Mouse (Mus musculus) liver, adult 2 months (tissue): ENCODE data around the gene Gipc2.

Experiments used
- CTCF ChIP-seq: fragments of 200-500 bp; IDR thresholded peaks from 2 replicates; pipeline ENCODE4 v1.5.1; 2011; ENCODE audit warnings: low read depth, low read length, control low read depth
- POLR2A ChIP-seq: fragments of 200-500 bp; IDR thresholded peaks from 2 replicates; pipeline ENCODE4 v1.6.1; 2011; ENCODE audit warnings: low read length, control low read depth; ENCODE audit not compliant: insufficient read depth; ENCODE audit errors: extremely low read depth

DNA sequence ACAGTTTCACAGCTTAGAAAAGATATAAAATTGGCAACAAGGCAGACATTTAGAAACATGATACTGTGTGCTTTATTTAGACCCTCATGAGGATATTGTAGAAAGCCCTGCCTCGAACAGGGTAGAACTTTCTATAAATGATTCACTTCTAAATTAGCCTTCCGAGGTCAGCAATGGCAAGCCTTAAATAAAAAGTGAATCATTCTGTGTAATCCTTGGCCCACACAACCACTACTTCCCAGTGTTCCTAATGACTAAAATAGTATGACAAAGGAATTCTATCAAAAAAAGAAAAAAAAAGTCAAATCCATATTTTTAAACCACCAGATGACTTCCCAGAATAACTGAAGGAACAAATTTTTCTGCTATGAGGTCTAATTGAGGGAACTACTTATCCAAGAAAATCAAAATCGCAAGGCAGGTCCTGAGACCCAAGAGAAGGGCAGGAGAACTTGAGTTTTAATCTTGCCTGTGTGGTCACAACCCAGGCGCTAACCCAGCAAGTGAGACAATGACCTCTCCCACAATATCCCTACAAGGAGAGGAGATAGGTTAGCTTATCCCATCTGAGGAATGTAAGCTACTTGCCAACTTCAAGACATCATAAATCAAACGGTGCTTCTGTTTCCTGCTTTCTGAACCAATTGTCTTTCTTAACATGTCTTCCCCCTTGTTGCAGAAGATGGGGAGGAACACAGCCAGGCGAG, 22.9 kb downstream of the Gipc2 start:
- no peak for TF ChIP-seq CTCF
- no peak for TF ChIP-seq POLR2A
